Mouse (Mus musculus) B cell, adult 2 months (primary cell): Measurements from ENCODE around the gene Lrrfip1.
A peak's percentile ranks its signal among the peaks of the same experiment; 100 is the strongest.

Experiments used
- DNase-seq, 2 experiments: peaks; one replicate each; pipeline ENCODE4 v3.0.0; 2022

Gene Lrrfip1

GRCm38 (mm10) chr1:90998268-90998890 lies at the start of gene Lrrfip1:
Gene Lrrfip1, plus strand, starts transcription at chr1:90998737.
- peak; percentile 11 to 20 for DNase-seq

- DNase-seq: no peak
Measured at GRCm38 (mm10) chr1:90949309-90949708, 49.2 kb upstream of the Lrrfip1 start.

GRCm38 (mm10) chr1:90951670-90952069 lies 46.9 kb upstream of the Lrrfip1 start:
- no peak for DNase-seq

- no peak for DNase-seq
Measured at GRCm38 (mm10) chr1:90952808-90953207, 45.7 kb upstream of the Lrrfip1 start, which contains the start of gene Prlh. Gene Prlh, plus strand, starts transcription at chr1:90953108.

- DNase-seq: no peak
Measured at GRCm38 (mm10) chr1:90953688-90954087, 44.8 kb upstream of the Lrrfip1 start.

GRCm38 (mm10) chr1:90956245-90957096 lies 42.1 kb upstream of the Lrrfip1 start:
- DNase-seq: peak; percentile 25 to 32

GRCm38 (mm10) chr1:90962526-90962925 lies 36.0 kb upstream of the Lrrfip1 start:
- no peak for DNase-seq

- DNase-seq: no peak
Measured at GRCm38 (mm10) chr1:90962994-90963393, 35.5 kb upstream of the Lrrfip1 start.

GRCm38 (mm10) chr1:90967583-90967982 lies 31.0 kb upstream of the Lrrfip1 start:
- DNase-seq: no peak

- no peak for DNase-seq
Measured at GRCm38 (mm10) chr1:90968649-90969048, 29.9 kb upstream of the Lrrfip1 start.

GRCm38 (mm10) chr1:90969347-90969784 lies 29.2 kb upstream of the Lrrfip1 start, which contains the start of gene Rab17:
Gene Rab17, minus strand, starts transcription at chr1:90969661.
- no peak for DNase-seq

- DNase-seq: no peak
Measured at GRCm38 (mm10) chr1:90969881-90970390, 28.6 kb upstream of the Lrrfip1 start.

- peak; percentile 87 to 89 for DNase-seq
Measured at GRCm38 (mm10) chr1:90972911-90973573, 25.5 kb upstream of the Lrrfip1 start.

- no peak for DNase-seq
Measured at GRCm38 (mm10) chr1:90973574-90973911, 25.0 kb upstream of the Lrrfip1 start.

- no peak for DNase-seq
Measured at GRCm38 (mm10) chr1:90974906-90975649, 23.5 kb upstream of the Lrrfip1 start.

GRCm38 (mm10) chr1:90975960-90976359 lies 22.6 kb upstream of the Lrrfip1 start:
- no peak for DNase-seq

- no peak for DNase-seq
Measured at GRCm38 (mm10) chr1:90980638-90981330, 17.8 kb upstream of the Lrrfip1 start.

- no peak for DNase-seq
Measured at GRCm38 (mm10) chr1:90981346-90981745, 17.2 kb upstream of the Lrrfip1 start.

GRCm38 (mm10) chr1:90995916-90996315 lies 2.6 kb upstream of the Lrrfip1 start:
- no peak for DNase-seq

GRCm38 (mm10) chr1:90997136-90997535 lies 1.4 kb upstream of the Lrrfip1 start:
- DNase-seq: no peak

- DNase-seq: no peak
Measured at GRCm38 (mm10) chr1:90997641-90998040, 896 bp upstream of the Lrrfip1 start.
